Mouse (Mus musculus): ENCODE results near the gene Grem1.

GRCm38 (mm10) chr2:113787882-113788281 lies 29.4 kb upstream of the Grem1 start:
- no peak for TF ChIP-seq CTCF (IDR thresholded peaks at IDR 0.05; ENCODE audit: control insufficient read depth, insufficient read depth, insufficient replicate concordance, low read depth, low read length)
- TF ChIP-seq POLR2A (IDR thresholded peaks at IDR 0.05; ENCODE audit: control insufficient read depth, low read depth, low read length), result no peak

Measured in testis, adult 2 months (tissue).